Mouse (Mus musculus): ENCODE measurements at regions not wholly inside any gene's neighbourhood (a gene's known extent, or its start where the extent isn't known, plus 50 kb on each side); places are given as distances from the start of the nearest gene placed in this dataset.

- DNase-seq (ENCODE audit: extremely low read depth, insufficient read length, low spot score): no peak
These were observed 568.3 kb downstream of the 1700064H15Rik start for GRCm38 (mm10) chr3:19059906-19060870.

- DNase-seq (ENCODE audit: extremely low read depth, insufficient read length, low spot score): no peak
These were observed 566.8 kb downstream of the 1700064H15Rik start for GRCm38 (mm10) chr3:19061488-19062248.

- DNase-seq (ENCODE audit: extremely low read depth, insufficient read length, low spot score): no peak
These were observed 566.1 kb downstream of the 1700064H15Rik start for GRCm38 (mm10) chr3:19062249-19062859.

GRCm38 (mm10) chr3:19067141-19067757 lies 561.2 kb downstream of the 1700064H15Rik start:
- DNase-seq (ENCODE audit: extremely low read depth, insufficient read length, low spot score): no peak

All from 3134 (cell line).